Mouse (Mus musculus): ENCODE measurements around the gene R3hdm2.

The R3hdm2 gene

GRCm38 (mm10) chr10:127519041-127519701 lies 139.0 kb downstream of the R3hdm2 start:
- DNase-seq = peak; percentile 52

- peak; percentile 51 for DNase-seq
These were observed 140.0 kb downstream of the R3hdm2 start for GRCm38 (mm10) chr10:127519903-127520713.

- DNase-seq = peak; percentile 22
These were observed 140.7 kb downstream of the R3hdm2 start for GRCm38 (mm10) chr10:127520714-127521357.

GRCm38 (mm10) chr10:127521611-127522080 lies 141.5 kb downstream of the R3hdm2 start:
- DNase-seq = no peak

- peak; percentile 84 for DNase-seq
These were observed 142.0 kb downstream of the R3hdm2 start, which contains the start of gene Shmt2 for GRCm38 (mm10) chr10:127522088-127522581. Gene Shmt2 (minus strand): TSS chr10:127522444.

GRCm38 (mm10) chr10:127524646-127525255 lies 144.6 kb downstream of the R3hdm2 start:
- no peak for DNase-seq

- no peak for DNase-seq
These were observed 145.9 kb downstream of the R3hdm2 start for GRCm38 (mm10) chr10:127526048-127526447.

- DNase-seq = peak; percentile 79
These were observed 146.6 kb downstream of the R3hdm2 start for GRCm38 (mm10) chr10:127526681-127527080.

GRCm38 (mm10) chr10:127527481-127527880 lies 147.4 kb downstream of the R3hdm2 start:
- no peak for DNase-seq

GRCm38 (mm10) chr10:127530945-127531344 lies 150.8 kb downstream of the R3hdm2 start:
- DNase-seq = no peak

- no peak for DNase-seq
These were observed 151.4 kb downstream of the R3hdm2 start for GRCm38 (mm10) chr10:127531548-127531947.

- no peak for DNase-seq
These were observed 154.2 kb downstream of the R3hdm2 start, which contains the start of gene Nxph4 for GRCm38 (mm10) chr10:127534036-127534928. Gene Nxph4 (minus strand): TSS chr10:127534559.

GRCm38 (mm10) chr10:127534929-127535384 lies 154.8 kb downstream of the R3hdm2 start:
- DNase-seq = no peak

- no peak for DNase-seq
These were observed 156.6 kb downstream of the R3hdm2 start for GRCm38 (mm10) chr10:127536586-127537314.

- peak; percentile 84 for DNase-seq
These were observed 157.9 kb downstream of the R3hdm2 start for GRCm38 (mm10) chr10:127537854-127538583.

GRCm38 (mm10) chr10:127541510-127541909 lies 161.4 kb downstream of the R3hdm2 start:
- DNase-seq = no peak

GRCm38 (mm10) chr10:127542084-127542483 lies 162.0 kb downstream of the R3hdm2 start:
- DNase-seq = peak; percentile 74

- DNase-seq = peak; percentile 74
These were observed 162.6 kb downstream of the R3hdm2 start for GRCm38 (mm10) chr10:127542720-127543119.

GRCm38 (mm10) chr10:127543916-127544315 lies 163.8 kb downstream of the R3hdm2 start:
- DNase-seq = no peak

GRCm38 (mm10) chr10:127544375-127544774 lies 164.2 kb downstream of the R3hdm2 start:
- DNase-seq = no peak

Measured in cerebellum, adult 11-12 months (tissue).